Mouse (Mus musculus) E14TG2a.4 (cell line): ENCODE results near the gene Igsf11.

ENCODE experiments used
- CTCF ChIP-seq: conservative IDR thresholded peaks from 2 replicates; pipeline ENCODE4 v1.5.1; 2014; ENCODE audit warnings: low read length
- NANOG ChIP-seq: IDR thresholded peaks from 2 replicates; pipeline ENCODE4 v1.6.1; 2014; ENCODE audit warnings: borderline replicate concordance, low read length, mixed read lengths

DNA sequence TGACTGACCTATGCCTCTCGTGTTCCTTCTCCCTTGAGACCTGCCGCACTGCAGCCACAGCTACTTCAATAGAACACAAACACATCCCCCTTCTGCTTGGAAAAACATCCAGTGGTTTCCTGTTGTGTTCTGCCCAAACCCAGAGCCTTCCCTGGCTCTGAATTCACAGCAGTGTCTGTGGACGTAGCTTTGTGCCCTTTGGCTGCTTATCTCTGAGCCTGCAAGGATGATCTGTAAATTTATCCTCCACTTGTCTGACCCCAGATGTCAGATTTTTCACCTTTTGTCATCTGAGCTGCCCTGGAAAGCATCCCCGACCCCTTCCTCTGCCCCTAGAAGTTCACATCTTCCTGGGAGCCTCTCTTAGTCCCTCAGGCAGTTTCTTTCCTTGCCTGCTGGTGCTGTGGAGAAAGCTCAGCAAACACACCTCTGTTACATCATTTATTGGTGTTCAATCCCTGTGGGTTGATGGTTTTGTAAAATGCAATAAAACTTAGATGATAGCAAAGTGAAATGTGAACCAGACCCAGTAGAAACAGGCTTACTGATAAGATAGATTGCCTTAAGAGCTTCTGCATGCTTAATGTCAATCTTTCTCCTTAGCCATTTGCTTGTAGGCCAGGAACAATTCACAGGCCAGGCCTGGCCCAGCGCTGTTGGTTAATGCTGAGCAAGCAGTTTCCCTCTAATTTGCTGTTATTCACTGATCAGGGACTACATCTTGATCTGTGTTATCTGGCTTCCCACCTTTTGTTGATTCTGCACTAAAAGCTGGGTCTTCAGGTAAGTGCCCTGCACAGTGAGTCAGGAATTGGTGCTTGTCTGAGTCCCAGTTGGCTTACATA, 51.5 kb downstream of the Igsf11 start:
- no peak for TF ChIP-seq CTCF
- no peak for TF ChIP-seq NANOG
